Mouse (Mus musculus) c-Kit-negative CD71-positive TER-119-positive erythroid progenitor cells, embryonic 14.5 days (primary cell): ENCODE data around the gene Samd1.
A peak's percentile ranks its signal among the peaks of the same experiment; 100 is the strongest.

ENCODE experiments used
- DNase-seq: peaks from one replicate; pipeline ENCODE4 v3.0.0-alpha.2; 2013; ENCODE audit warnings: low read depth, low spot score

Gene Samd1

GRCm38 (mm10) chr8:84011705-84012498 is 14.4 kb downstream of the Samd1 start, which contains the start of gene 2210011C24Rik:
TSS of gene 2210011C24Rik (minus strand) at chr8:84012171.
- DNase-seq: no peak

DNA sequence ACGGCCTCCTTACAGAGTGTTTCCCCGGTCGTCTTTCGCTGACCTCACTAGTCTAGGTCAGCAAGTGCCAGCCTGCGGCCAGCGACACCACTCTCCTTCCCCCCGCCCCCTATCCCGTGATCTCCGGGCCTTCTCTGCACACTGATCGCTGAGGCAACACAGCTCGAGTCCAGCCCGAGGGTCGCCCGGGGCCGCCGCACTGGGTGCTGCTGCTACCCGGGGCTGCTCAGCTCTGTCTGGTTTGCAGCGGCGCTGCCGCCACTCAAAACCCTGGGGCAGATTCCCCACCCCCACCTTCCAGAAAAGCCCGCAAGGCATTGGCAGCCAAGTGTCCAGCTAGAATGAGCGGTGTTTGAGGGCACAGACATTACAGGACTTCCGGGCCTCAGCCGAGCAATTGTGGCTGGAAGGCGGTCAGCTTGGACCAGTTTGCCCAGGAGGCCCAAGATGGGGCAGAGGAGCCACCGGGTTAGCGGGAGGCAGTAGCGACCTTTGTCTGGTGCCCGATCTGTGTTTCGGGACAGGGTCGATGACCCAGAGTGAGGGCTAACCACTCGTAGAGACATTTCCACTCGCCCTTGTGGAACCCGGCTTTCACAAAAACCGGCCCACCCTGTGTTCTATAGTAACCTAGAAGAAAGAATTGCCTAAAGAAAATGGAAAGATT is 15.2 kb downstream of the Samd1 start:
- no peak for DNase-seq

- no peak for DNase-seq
Measured at GRCm38 (mm10) chr8:84015833-84016232, 18.4 kb downstream of the Samd1 start.

- no peak for DNase-seq
Measured at GRCm38 (mm10) chr8:84019738-84020137, 22.3 kb downstream of the Samd1 start.

- no peak for DNase-seq
Measured at GRCm38 (mm10) chr8:84021096-84021495, 23.6 kb downstream of the Samd1 start, which contains the start of gene Palm3. TSS of gene Palm3 (plus strand) at chr8:84021471.

- DNase-seq: no peak
Measured at GRCm38 (mm10) chr8:84021569-84021968, 24.1 kb downstream of the Samd1 start.

DNA sequence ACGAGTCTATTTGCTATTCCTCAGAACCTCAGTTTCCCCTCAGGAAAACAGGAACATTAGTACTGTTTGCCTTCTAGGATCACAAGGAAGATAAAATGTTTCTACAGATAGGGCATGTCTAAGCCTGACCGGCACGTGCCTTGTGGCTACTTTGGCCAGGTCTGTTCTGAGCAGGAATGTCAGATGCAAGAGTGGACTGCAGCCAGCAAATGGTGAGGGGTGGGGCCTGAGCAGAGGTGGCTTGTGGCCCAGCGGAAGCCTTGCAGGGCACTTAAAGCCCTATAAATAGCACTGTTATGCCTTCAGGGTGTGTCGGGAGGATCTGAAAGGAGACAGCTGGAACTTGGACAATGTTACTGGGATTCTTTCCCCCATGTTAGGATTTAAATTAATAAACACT is 25.6 kb downstream of the Samd1 start:
- no peak for DNase-seq

DNA sequence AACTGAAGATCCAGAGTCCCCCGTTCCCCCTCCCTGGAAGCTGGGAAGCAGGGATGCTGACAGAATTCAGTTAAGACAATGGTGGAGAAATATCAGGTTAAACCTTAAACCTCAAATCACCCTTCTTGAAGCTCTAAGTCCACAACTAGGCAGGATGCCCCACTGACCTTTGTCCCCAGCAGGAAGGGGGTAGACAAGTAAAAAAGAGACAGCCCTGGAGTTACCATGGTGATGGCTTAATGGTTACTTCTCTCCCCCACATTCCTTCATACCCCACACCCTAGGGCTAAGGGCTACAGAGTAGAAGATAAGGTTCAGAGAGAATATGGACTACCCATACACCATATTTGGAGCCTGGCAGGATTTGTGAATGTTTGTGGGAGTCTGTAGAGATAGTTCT is 26.2 kb downstream of the Samd1 start:
- no peak for DNase-seq

DNA sequence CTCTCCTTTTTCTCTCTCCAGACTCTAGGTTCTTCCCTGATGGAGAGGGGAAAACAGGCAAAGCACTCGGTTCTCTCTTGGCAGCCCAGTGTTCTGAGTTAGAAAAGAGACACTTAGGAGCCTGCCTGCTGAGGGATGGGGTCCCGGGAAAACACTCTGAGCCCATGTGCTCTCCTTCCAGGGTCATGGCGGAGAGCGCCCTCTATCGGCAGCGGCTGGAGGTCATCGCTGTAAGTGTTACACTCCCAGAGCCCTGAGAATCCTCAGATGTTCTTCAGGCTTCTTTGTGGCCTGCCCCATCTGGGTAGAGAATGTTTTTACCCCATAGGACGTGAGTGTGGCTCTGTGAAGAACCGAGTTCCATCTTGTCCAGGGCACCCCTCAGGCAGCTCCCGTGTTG is 26.7 kb downstream of the Samd1 start:
- DNase-seq: no peak

DNA sequence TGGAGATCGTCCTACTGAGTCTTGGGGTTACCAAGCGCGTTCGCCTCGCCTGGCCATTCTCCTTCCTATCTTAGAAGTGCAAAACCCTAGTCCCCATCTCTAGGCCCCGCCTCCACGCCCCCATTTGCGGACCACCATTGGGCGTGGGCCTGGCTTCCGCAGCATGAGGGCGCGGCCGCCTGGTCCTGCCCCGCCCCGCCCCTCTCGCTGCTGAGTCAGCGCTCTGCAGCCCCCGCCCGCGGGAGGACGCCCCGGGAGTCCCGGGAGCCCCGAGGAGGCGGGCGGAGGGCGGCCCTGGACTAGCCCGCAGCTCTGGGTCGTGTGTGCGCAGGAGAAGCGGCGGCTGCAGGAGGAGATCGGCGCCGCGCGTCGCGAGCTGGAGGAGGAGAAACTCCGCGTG is 28.4 kb downstream of the Samd1 start:
- DNase-seq: no peak

DNA sequence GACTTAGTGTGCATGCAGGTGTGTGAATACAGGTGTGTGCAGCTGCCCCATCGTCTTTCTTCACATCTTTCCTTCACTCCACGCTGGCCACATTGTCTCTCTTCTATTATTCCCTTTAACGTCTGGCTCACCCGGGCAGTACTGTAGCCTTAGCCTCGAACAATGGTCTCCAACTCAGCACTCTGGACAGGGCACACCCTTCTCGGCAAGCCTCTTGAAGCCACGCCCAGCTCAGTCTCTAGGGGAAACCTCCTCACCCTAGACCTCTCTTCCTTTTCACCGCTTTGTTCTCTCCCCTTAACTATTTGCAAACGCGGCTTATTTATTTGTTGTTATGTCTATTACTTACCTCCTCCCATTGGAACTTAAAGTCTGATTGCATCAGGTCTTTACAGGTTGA is 30.0 kb downstream of the Samd1 start:
- DNase-seq: no peak

GRCm38 (mm10) chr8:84029272-84029671 is 31.8 kb downstream of the Samd1 start:
- no peak for DNase-seq

DNA sequence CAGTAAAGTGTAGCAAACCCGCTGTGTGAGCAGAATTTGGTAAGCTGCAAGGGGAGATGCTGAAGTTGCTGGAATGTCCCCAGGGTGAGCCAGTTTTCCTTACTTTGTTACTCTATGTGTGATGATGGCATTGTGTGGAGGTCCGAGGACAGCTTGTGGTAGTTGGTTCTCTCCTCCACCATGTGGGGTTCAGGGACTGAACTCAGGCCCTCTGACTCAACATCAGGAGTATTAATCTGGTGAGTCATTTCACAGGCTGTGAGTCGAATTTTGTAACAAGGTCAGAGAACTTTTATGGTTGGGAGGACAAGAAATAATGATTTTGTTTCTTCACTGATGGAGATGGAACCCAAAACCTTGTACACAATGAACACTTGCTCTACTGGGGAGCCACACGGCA is 35.3 kb downstream of the Samd1 start:
- DNase-seq: no peak

GRCm38 (mm10) chr8:84038015-84038414 is 40.5 kb downstream of the Samd1 start:
- DNase-seq: no peak

- DNase-seq: peak; percentile 38
Measured at GRCm38 (mm10) chr8:84039050-84039449, 41.6 kb downstream of the Samd1 start.

DNA sequence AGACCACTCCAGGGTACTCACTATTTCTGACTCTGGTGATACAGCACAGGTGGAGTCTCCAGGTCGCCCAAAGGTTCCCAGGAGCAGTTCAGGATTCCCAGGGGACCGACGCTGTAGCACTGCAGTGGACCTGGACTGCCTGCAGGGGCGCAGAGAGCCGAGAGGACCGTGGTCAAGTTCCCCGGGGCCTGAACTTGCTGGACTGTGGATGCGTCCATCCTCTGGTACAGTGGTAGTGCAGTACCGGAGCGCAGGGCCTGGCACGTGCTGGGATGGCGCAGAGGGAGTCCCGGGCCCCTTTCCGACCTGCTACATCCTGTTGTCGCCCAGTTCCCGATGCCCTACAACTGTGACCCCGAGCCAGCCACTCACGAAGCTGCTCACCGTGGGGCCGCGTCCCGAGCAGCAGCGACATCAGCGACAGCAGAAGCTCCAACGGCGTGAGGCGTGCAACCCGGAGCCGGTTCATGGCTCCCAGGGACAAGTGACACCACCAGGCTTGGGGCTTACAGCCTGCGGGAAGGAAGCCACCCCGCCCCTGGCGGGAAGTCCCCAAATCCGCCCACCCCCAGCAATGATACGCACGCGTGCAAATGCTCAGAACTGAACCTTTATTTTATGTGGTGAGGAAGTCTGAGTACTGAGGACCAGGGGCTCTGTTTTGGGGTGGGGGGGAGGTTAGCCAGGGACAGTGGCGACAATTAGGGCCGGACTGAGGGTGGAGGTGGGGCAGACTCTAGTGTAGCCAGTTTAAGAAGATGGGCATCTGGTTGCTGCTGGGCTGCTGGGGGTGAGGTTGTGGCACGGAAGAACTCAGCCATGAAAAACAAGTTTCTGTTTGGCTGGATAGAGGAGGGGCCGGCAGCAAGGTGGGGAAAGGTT is 44.8 kb downstream of the Samd1 start, which contains the start of gene Il27ra:
Gene Il27ra (minus strand): TSS at position 524 of the 882 bp plus-strand sequence.
- no peak for DNase-seq

- DNase-seq: no peak
Measured at GRCm38 (mm10) chr8:84042948-84043342, 45.5 kb downstream of the Samd1 start.

- DNase-seq: no peak
Measured at GRCm38 (mm10) chr8:84044103-84044502, 46.6 kb downstream of the Samd1 start.

DNA sequence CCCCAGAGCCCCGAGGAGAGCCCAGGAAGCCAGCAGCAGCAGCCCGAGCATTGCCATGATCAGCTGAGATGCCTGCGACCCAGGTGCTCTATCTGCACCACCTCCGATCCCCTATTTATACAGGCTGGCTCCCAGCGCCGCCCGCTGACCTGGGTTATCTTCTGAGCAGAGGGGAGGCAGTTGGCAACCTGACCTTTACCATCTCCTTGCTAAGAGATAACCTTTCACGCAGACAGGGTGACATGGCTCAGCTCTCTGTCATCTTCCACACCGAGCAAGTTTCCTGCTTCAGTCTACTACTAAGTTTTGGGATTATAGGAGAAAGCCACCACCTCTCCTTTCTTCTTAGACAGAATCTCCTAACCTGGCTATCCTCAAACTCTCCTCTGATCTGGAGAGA is 47.4 kb downstream of the Samd1 start, which contains the start of gene Rln3:
Gene Rln3 (minus strand): TSS at position 101 of the 400 bp plus-strand sequence.
- DNase-seq: no peak

- DNase-seq: no peak
Measured at GRCm38 (mm10) chr8:84046505-84046904, 49.0 kb downstream of the Samd1 start.

DNA sequence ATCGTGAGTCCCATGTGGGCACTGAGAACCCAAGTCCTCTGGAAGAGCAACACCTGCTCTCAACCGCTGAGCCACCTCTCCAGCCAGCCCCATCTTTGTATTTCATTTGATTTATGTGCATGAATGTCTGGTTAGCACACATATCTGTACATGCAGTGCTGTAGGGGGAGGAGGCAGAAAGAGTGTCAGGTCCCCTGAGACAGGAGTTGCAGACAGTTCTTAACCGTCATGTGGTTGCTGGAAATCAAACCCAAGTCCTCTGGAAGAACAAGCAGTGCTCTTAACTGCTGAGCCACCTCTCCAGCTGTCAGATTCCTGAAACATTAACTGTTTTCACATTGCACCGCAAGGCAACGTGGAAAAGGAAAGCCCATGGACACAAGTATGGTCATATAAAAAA is 50.7 kb downstream of the Samd1 start:
- no peak for DNase-seq
